8 mouse cellular contexts compared by ENCODE assay signal in genomic region chr1:178527185-178527546, GRCm38 (mm10). TPM values are rescaled to one million over a fixed set of nuclear protein-coding genes. Genes with fewer than 3 reads are reported as not detected.
DNase-seq lines count a peak whose midpoint lies in the region; ATAC-seq and TF ChIP-seq lines count a peak whose summit lies in the region.

No protein-coding gene starts in this region.

- WGBS in heart, embryonic 13.5 days = under 1% methylated on average over 21 of the region's 21 CpGs
- under 1% methylated on average over 21 of the region's 21 CpGs for WGBS in liver, embryonic 11.5 days

- TF ChIP-seq CTCF in bone marrow macrophage, adult 2 months (IDR thresholded peaks at IDR 0.05; ENCODE audit: low read depth, low read length) = peak; percentile 92

- H3K36me3 ChIP-seq in heart, embryonic 13.5 days = no peaks in the 10 kb centered on the region
- no peaks in the 10 kb centered on the region for H3K36me3 ChIP-seq in liver, embryonic 11.5 days (ENCODE audit: control insufficient read depth, insufficient read depth, low read length)
- no peaks in the 10 kb centered on the region for H3K36me3 ChIP-seq in splenic B cell, adult 2 months (ENCODE audit: control insufficient read depth, insufficient read depth, low read length, poor library complexity, severe bottlenecking)

- H3K4me3 ChIP-seq in bone marrow macrophage, adult 2 months (ENCODE audit: insufficient read depth, low read length) = peak overlapping the region; percentile 62
- H3K4me3 ChIP-seq in heart, embryonic 13.5 days = peak overlapping the region; percentile 89
- peak overlapping the region; percentile 61 for H3K4me3 ChIP-seq in liver, embryonic 11.5 days (ENCODE audit: low read depth, low read length)

- no peak for TF ChIP-seq POLR2A in bone marrow macrophage, adult 2 months (IDR thresholded peaks at IDR 0.05; ENCODE audit: borderline replicate concordance, low read depth, low read length)

- no peaks in the 10 kb centered on the region for H3K27me3 ChIP-seq in heart, embryonic 13.5 days (replicated peaks)
- peaks cover 46% of the 10 kb centered on the region for H3K27me3 ChIP-seq in liver, embryonic 11.5 days (replicated peaks; ENCODE audit: control insufficient read depth, insufficient read depth, low read length)
- no peaks in the 10 kb centered on the region; the same call in 1 of the 2 replicates for H3K27me3 ChIP-seq in splenic B cell, adult 2 months (ENCODE audit: control insufficient read depth, insufficient read depth, low read length, poor library complexity, severe bottlenecking)

- H3K9me3 ChIP-seq in heart, embryonic 13.5 days = no peaks in the 10 kb centered on the region
- no peaks in the 10 kb centered on the region for H3K9me3 ChIP-seq in liver, embryonic 11.5 days (ENCODE audit: control insufficient read depth, low read length)

- peak overlapping the region; percentile 92 for H3K4me2 ChIP-seq in heart, embryonic 13.5 days
- peak overlapping the region; percentile 97 for H3K4me2 ChIP-seq in liver, embryonic 11.5 days

- H3K4me1 ChIP-seq in bone marrow macrophage, adult 2 months (ENCODE audit: control insufficient read depth, insufficient read depth, low read length) = peaks cover 5% of the 10 kb centered on the region; the same call in 1 of the 2 replicates
- H3K4me1 ChIP-seq in heart, embryonic 13.5 days = peaks cover 15% of the 10 kb centered on the region
- peaks cover 15% of the 10 kb centered on the region for H3K4me1 ChIP-seq in liver, embryonic 11.5 days (replicated peaks; ENCODE audit: control insufficient read depth, insufficient read depth, low read length)

- H3K27ac ChIP-seq in bone marrow macrophage, adult 2 months (ENCODE audit: insufficient read depth, low read depth, low read length) = no peak overlapping the region
- peak overlapping the region; percentile 93 for H3K27ac ChIP-seq in heart, embryonic 13.5 days (replicated peaks)
- H3K27ac ChIP-seq in liver, embryonic 11.5 days (ENCODE audit: low read depth, low read length) = no peak overlapping the region

- DNase-seq in CD4-positive, CD25-positive, alpha-beta regulatory T cell, adult 2 months (ENCODE audit: low read depth, low spot score) = peak; percentile 84
- DNase-seq in kidney, postnatal 10 days = peak; percentile 86
- DNase-seq in liver, embryonic 11.5 days (ENCODE audit: low spot score) = peak; percentile 81
- peak; percentile 82 for DNase-seq in naive thymus-derived CD4-positive, alpha-beta T cell, adult 2 months (ENCODE audit: low read depth)
- peak; percentile 79 for DNase-seq in splenic B cell, adult 2 months (ENCODE audit: low read depth, low spot score)

- H3K9ac ChIP-seq in heart, embryonic 13.5 days = peak overlapping the region; percentile 92
- H3K9ac ChIP-seq in liver, embryonic 11.5 days (ENCODE audit: low read depth, low read length) = no peak overlapping the region

- 0 out of 2 replicates have a peak, but pooled peaks have one; percentile 53 for ATAC-seq in erythroblast, adult 5-6 weeks (replicated peaks; ENCODE audit: low FRiP score, poor library complexity, severe bottlenecking)
- ATAC-seq in heart, embryonic 13.5 days (ENCODE audit: extremely low read depth, insufficient number of reproducible peaks, low FRiP score, low TSS enrichment) = no peak
- 0 out of 2 replicates have a peak, but pooled peaks have one; percentile 7 for ATAC-seq in liver, embryonic 11.5 days (replicated peaks; ENCODE audit: low FRiP score)

RNA-seq across cellular contexts. Expression of gene Kif26b, which starts 1.8 kb away (rescaled TPM):
- 0.15 and 0.17 TPM in 2 replicates for polyA plus RNA-seq in bone marrow macrophage, adult 2 months (2012; ENCODE audit: insufficient read depth, insufficient read length, missing spikeins)
- not detected in 2 replicates for total RNA-seq in erythroblast, adult 5-6 weeks (2015; ENCODE audit: low replicate concordance)
- 0.56 TPM in 1 of 2 replicates, not detected in the other for total RNA-seq in erythroblast, adult 5-6 weeks (2017; ENCODE audit: low replicate concordance)
- 8.8 and 9.7 TPM in 2 replicates for polyA plus RNA-seq in heart, embryonic 13.5 days (2015; fragmentation: Nextera tagmentation; extraction: Ambion mirVana)
- polyA plus RNA-seq in liver, embryonic 11.5 days (2014; fragmentation: Nextera tagmentation; extraction: Ambion mirVana) = 2.7 TPM in 2 replicates
